Mouse (Mus musculus) layer of hippocampus, postnatal 14 days (tissue): ENCODE data around the gene Sec22c. TPM values are rescaled to one million over a fixed set of nuclear protein-coding genes. Genes with fewer than 3 reads are reported as not detected.

Experiments used
- DNase-seq, 2 experiments: peaks; one replicate each; pipeline ENCODE4 v3.0.0; 2021 to 2022; ENCODE audit warnings: low spot score in 2 of 2, mixed read lengths in 1 of 2
- long read RNA-seq, 2 experiments: library from polyadenylated mRNA; stranded (forward); transcript quantifications; one replicate each; pipeline ENCODE4 v2.0.0; 2021
- total RNA-seq, 2 experiments: library from RNA; stranded (reverse); gene quantifications; 2 replicates each; pipeline ENCODE4 v1.2.3; 2021

Gene Sec22c
- total RNA-seq, result 10 to 100 TPM; 26.4 to 28.7 TPM
- long read RNA-seq, experiment 1, full-length matches to known transcripts, result 2 of 2 reads
- long read RNA-seq, experiment 1, partial matches to known transcripts, result 0 of 2 reads
- long read RNA-seq, experiment 1, other reads (novel, unspliced or antisense), result 0 of 2 reads
- long read RNA-seq, experiment 2, partial matches to known transcripts, result 3 of 5 reads
- long read RNA-seq, experiment 2, other reads (novel, unspliced or antisense), result 2 of 5 reads

- DNase-seq, result peak; percentile 85 to 88
Observed at GRCm38 (mm10) chr9:121704646-121705625, at the start of gene Sec22c. Gene Sec22c, minus strand, starts transcription at chr9:121705490.

DNA sequence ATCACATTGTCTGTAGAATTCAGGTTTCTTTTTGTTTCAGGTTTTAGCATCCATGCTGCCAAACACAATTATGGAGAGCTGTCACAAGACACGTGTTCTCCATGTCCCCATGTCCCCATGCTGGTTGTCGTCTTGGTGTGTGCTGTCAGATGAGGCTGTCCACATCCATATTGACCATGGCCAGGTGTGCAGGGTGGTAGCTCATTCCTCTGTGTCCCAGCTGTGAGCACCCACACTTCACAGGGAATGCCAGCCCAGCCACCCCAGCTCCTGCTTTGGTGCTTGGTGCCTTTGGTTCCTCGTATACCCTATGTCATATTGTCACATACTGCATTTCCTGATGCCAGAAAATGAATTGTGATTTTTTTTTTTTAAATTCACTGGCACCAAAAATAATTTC is 49.3 kb upstream of the Sec22c start:
- DNase-seq, result no peak

DNA sequence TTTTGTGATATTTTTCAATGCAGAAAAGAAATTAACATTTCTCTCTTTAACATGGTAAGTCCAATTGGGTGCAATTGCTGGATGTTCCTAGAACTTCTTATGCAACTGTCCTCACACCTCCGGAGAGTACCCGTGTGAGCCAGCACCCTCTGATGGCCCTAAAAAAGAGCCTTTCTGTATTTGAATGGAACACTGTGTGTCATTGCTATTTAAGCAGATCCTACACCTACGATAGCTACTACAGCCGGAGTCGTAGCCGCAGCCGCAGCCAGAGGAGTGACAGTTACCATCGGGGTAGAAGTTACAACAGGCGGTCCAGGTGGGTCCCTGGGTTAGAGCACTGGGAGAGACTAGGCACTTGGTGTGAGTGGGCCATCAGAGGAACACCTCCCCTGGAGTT is 47.5 kb upstream of the Sec22c start:
- no peak for DNase-seq

DNA sequence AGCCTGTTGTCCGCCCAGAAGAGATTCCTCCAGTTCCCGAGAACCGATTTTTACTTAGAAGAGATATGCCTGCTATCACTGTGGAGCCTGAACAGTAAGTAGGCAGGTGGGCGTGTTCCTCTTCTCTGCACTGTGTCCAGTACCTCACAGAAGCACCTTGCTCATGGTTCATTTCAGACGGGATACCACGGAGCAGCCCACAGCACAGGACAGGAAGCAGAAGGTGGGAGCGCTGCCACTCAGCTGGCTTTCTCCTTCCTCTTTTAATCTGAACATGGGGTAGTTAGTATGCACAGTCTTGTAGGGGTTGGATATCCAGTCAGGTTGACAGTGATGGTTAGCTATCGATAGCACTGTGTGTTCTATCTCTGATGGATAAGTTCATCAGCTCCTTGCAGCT is 38.8 kb upstream of the Sec22c start:
- DNase-seq, result no peak

DNA sequence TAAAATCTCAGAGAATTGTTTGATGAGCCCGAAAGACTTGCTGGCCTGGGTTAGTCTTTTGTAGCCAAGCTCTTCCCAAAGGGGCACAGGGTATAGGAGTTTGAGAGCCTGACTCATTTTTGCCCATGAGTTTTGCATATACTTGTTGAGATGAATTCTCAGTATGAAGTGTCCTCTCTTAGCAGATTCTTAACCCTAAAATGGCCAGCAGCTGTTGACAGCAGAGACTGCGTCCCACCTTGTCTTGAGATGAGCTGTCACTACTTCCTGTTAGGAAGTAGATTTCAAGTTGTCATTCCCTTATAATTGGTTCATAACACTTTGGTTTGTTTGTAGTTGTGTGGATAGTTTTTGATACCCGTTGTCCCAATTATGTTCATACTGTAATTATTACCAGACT is 35.9 kb upstream of the Sec22c start:
- no peak for DNase-seq

DNA sequence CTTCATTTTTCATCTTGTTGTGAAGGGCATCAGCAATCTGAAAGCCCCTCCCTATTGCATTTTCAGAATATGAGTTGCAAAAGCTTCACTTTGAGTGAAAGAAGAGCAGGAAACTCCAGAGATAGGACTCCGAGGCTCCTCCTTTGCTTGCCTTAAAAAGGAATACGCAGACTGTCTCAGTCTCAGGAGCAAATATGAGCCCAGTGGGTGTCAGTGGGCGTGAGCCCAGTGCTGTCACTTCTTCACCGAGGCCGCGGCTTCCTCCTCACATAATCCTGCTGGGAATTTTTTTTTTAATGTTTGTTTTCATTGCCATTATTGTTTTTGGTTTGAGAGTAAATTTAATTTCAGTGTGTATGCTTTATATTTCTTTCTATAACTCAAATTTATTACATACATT is 35.2 kb upstream of the Sec22c start:
- no peak for DNase-seq

GRCm38 (mm10) chr9:121719347-121720331 is 14.3 kb upstream of the Sec22c start:
- DNase-seq, result no peak

GRCm38 (mm10) chr9:121718792-121719318 is 13.6 kb upstream of the Sec22c start, which contains the start of gene Nktr:
Gene Nktr, plus strand, starts transcription at chr9:121719169.
- DNase-seq, result peak; percentile 96 to 98

DNA sequence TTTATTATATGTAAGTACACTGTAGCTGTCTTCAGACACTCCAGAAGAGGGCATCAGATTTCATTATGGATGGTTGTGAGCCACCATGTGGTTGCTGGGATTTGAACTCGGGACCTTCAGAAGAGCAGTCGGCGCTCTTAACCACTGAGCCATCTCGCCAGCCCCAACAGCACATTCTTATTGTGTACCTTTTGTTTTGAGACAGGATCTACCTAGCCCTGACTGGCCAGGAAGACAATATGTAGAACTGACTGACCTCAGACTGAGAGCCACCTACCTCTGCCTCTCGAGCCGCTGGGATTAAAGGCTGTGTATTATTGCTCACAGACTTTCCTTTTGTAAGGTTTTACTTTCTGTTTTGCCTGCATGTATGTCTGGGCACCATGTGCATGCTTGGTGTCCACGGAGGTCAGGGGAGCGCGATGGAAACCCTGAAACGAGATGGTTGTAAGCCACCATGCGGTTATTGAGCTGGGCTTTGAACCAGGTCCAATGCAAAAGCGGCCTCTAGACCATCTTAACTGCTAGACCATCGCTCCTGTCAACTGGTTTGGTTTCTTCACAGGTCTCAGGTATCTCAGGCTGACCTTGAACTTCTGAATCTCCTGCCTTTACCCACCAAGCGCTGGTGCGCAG is 12.9 kb upstream of the Sec22c start:
- DNase-seq, result no peak

DNA sequence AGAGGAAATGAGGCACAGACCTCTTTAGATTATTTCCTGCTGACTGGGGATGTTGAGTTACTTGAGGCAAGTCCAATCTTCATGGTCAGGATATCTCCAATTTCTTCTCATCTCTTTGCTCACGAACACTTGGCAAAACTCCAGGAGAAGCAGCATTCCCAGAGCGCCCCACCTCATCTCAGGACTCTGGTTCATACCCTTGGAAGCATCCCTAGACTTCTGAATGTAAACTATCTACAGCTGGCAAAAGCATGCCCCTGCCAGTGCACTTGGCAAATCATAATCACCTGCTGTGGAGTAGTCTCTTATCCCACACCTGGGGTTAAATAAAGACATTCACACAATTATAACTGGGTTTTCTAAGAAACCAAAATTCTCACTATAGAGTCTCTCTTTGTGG is 11.8 kb upstream of the Sec22c start:
- no peak for DNase-seq

DNA sequence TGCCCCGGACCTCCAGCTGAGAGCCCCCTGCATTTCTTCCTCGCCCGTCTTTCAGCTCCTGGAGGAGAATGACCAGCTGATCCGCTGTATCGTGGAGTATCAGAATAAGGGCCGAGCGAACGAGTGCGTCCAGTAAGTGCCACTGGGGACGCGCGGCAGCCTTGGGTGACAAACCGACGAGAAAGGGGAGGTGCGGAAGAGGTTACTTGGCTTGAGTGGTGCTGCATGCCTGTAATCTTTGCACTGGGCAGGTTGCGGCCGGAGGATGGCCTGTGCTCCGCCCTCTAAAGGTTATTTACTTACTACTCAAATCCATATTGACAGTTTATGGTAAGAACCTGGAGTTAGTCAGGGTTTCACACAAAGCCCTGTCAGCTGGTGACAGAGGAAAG is 5.3 kb upstream of the Sec22c start:
- no peak for DNase-seq

- peak; percentile 94 to 98 for DNase-seq
Observed at GRCm38 (mm10) chr9:121709898-121710583, 4.8 kb upstream of the Sec22c start, which contains the start of gene Ss18l2. Gene Ss18l2, plus strand, starts transcription at chr9:121710329.

DNA sequence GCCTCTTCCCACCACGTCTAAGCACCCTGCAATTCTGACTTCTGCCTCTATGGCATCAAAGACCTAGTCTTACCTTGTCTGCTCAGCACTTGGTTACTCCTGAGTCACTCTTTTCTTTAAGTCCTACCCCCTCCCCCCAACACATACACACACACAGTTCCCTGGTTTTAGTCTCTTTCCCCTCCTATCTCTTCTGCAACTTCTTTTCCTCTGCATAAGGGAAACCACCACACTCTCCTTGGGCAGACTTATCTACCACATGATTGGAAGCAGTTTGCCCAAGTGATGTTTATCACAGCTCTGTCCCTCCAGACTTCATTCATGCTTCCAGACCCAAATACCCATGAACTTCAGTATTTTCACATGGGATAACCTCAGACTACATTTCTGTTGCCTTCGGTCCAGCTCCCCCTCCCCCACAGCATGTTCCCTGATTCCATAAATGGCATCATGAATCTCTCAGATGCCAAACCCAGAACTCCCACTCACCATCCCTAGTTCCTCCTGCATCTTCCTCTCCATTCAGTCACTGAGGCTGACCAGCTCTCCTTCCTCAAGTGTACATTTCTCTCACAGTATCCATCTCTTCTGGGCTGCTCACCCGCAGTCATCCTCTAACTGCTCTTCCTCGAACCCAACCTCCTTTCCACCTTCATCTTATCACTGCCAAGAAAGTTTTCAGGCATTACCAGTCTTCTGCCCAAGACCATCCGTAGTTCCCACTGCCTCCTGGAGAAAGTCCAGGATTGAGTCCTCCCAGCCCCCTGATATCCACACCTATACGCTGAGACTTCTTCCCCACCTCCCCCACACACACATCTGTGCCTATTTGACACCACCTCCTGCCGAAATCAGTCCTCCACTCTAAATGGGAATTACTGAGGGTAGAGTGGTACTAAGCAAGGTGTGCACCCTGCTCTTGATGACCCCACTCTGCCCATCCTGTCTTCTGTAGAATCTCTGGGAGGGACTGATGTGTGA is 3.5 kb upstream of the Sec22c start:
- DNase-seq, result no peak

- no peak for DNase-seq
Observed at GRCm38 (mm10) chr9:121707801-121708200, 2.5 kb upstream of the Sec22c start.

DNA sequence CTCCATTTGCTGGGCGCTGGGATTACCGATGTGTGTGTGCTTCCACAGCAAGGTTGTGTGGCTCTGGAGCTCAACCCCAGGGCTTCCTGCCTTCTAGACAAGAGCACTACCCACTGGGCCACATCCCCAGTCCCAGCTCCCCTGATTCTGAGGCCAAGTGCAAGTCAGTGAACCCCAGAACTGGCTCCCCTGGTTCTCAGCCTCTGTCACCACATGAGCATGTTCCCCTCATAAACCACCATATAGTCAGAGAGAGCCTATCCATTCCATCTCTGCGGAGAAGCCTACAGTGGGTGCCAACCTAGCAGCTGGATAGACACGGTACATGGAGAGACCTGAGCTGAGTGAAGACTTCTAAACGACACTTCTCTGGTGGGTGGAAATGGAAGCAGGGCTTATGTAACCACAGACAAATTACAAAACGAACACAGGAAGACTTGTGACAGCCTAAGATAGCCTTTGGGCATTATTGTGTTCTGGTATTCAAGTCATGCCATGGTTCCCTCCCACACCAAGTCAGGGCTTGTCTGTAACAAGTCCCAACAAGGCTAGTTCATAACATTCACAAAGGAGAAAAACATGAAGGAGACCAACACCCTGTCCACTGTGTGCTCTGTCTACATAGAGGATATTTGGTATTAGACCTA is 862 bp upstream of the Sec22c start:
- no peak for DNase-seq

DNA sequence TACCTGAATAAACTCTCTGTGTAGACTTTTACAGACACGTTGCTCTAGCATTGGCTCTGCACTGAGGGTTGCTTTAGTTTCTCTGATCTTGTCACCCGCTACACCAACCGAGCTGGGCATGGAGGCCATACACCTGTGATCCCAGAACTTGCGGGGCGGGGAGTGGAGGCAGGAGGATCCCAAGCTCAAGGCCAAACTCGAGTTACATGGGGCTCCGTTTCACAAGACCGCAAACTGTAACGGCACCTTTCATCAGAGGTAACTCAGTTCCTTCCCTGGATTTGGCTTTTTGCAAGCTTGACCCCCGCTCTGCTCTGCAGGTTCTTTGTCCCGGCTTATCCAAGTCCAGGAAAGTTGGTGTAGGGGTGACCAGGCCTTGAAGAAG is 1.0 kb downstream of the Sec22c start:
- DNase-seq, result no peak

- DNase-seq, result peak; percentile 57 to 74
Observed at GRCm38 (mm10) chr9:121697150-121698049, 7.9 kb downstream of the Sec22c start.
